Mouse (Mus musculus) urinary bladder, postnatal 10 days (tissue): ENCODE results near the gene Cdc16.

ENCODE experiments used
- DNase-seq: peaks from one replicate; pipeline ENCODE4 v3.0.0; 2022; ENCODE audit warnings: low spot score

The Cdc16 gene

GRCm38 (mm10) chr8:13828598-13829172, 71.2 kb downstream of the Cdc16 start:
- DNase-seq: no peak
